ENCODE assay signal across 8 mouse cellular contexts in the genomic region with DNA sequence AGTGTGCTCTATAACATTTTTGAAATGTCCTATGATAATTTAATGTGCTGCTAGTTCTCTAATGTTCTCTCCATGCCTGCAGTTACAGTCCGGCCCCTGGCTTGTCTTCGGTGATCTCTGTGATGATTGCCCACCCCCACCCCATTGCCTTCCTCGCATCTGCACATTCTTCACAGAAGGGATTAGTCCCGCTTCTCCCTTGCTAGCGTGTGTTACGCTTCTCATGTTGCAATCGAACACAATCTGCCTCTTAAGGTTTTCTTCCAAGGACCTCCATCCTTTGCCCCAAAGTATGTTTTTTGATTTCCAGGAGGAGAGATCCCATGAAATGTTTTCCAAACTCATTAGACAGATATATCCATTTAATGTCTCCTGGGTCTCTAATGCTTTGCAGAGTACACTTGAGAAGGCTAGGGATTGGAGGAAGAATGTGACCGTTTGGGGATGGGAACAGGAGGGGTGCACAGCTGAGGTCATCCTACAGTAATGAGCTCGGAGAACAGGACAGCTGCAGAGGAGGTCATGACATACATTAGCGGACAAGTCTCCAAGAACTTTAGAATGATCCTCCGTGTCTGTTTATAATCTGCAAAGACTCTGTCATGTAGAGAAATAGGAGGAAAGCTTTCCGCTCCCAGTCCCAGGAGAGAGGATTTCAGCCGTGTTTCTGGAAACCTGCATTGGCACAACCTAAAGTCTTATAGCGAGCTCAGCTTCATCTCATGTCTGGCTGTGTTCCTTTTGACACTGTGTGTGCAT.
DNase-seq lines count a peak whose midpoint lies in the region; ATAC-seq and TF ChIP-seq lines count a peak whose summit lies in the region.

No protein-coding gene starts in this region.

- H3K9me3 ChIP-seq in heart, postnatal 0 days (replicated peaks; ENCODE audit: control insufficient read depth, low read length) = no peaks in the 10 kb centered on the region
- H3K9me3 ChIP-seq in midbrain, embryonic 12.5 days = no peaks in the 10 kb centered on the region

- H3K27ac ChIP-seq in heart, postnatal 0 days (ENCODE audit: low read depth) = peak overlapping the region; percentile 27
- H3K27ac ChIP-seq in midbrain, embryonic 12.5 days (replicated peaks) = peak overlapping the region; percentile 35; the same call in 1 of the 2 replicates

- 60% methylated on average over 14 of the region's 14 CpGs for WGBS in heart, postnatal 0 days
- 15% methylated on average over 14 of the region's 14 CpGs for WGBS in midbrain, embryonic 12.5 days

- H3K27me3 ChIP-seq in heart, postnatal 0 days (ENCODE audit: control insufficient read depth, insufficient read depth, low read length) = no peaks in the 10 kb centered on the region
- no peaks in the 10 kb centered on the region for H3K27me3 ChIP-seq in midbrain, embryonic 12.5 days

- no peaks in the 10 kb centered on the region for H3K36me3 ChIP-seq in heart, postnatal 0 days (replicated peaks; ENCODE audit: control insufficient read depth, insufficient read depth, low read length)
- no peaks in the 10 kb centered on the region for H3K36me3 ChIP-seq in midbrain, embryonic 12.5 days

- H3K4me1 ChIP-seq in heart, postnatal 0 days (ENCODE audit: control insufficient read depth, insufficient read depth) = peaks cover 4% of the 10 kb centered on the region; the same call in 1 of the 2 replicates
- H3K4me1 ChIP-seq in midbrain, embryonic 12.5 days = peaks cover 18% of the 10 kb centered on the region

- no peak for DNase-seq in frontal cortex, postnatal 14 days (ENCODE audit: low spot score in 2 of 2)
- peak; percentile 55 for DNase-seq in R1 (ENCODE audit: low read depth, low spot score)
- DNase-seq in heart, postnatal 0 days (ENCODE audit: low spot score) = no peak
- DNase-seq in frontal cortex, adult 2 months (ENCODE audit: extremely low spot score in 1 of 2, low spot score in 1 of 2) = no peak
- no peak for DNase-seq in left cerebral cortex, adult 11 months (ENCODE audit: low spot score)

- no peak overlapping the region for H3K4me2 ChIP-seq in heart, postnatal 0 days (ENCODE audit: low read depth, low read length)
- H3K4me2 ChIP-seq in midbrain, embryonic 12.5 days (replicated peaks) = peak overlapping the region; percentile 41

- no peak overlapping the region for H3K4me3 ChIP-seq in heart, postnatal 0 days (ENCODE audit: low read depth, low read length)
- H3K4me3 ChIP-seq in midbrain, embryonic 12.5 days = peak overlapping the region; percentile 19; the same call in 1 of the 2 replicates

- no peak overlapping the region for H3K9ac ChIP-seq in heart, postnatal 0 days (replicated peaks; ENCODE audit: low read depth, low read length)
- no peak overlapping the region for H3K9ac ChIP-seq in midbrain, embryonic 12.5 days (replicated peaks)

- no peak for TF ChIP-seq CTCF in heart, postnatal 0 days (IDR thresholded peaks at IDR 0.05; ENCODE audit: low read depth)

- no peak for TF ChIP-seq EP300 in heart, postnatal 0 days (IDR thresholded peaks at IDR 0.05; ENCODE audit: low read depth)

- ATAC-seq in frontal cortex, adult (ENCODE audit: low TSS enrichment) = 0 out of 2 replicates have a peak, but pooled peaks have one; percentile 50
- ATAC-seq in heart, postnatal 0 days (ENCODE audit: insufficient read depth, low read depth) = peak; percentile 67
- peak; percentile 84 for ATAC-seq in midbrain, embryonic 12.5 days (ENCODE audit: low FRiP score, low read depth)
- ATAC-seq in granulocyte monocyte progenitor cell, adult 5-6 weeks (replicated peaks; ENCODE audit: poor library complexity, severe bottlenecking) = no peak
